Mouse (Mus musculus): ENCODE measurements at regions not wholly inside any gene's neighbourhood (a gene's known extent, or its start where the extent isn't known, plus 50 kb on each side); places are given as distances from the start of the nearest gene placed in this dataset.

DNA sequence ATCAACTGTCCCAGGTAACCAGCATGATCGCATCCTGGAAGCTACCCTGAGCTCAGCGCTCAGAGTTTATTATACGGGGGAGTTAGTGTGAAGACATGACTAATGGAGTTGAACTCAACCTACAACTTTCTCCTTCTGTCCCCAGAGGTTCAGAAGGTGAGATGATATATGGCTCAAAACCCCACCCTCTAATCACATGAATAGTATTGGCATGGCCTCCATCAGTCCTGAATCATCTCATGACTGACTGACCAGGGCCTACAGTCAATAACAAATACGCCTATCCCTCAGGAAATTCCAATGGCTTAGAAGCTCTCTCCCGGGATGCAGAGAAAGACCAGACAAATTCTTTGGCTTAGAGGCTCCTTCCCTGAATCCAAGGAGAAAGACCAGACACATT is 234.7 kb downstream of the Mreg start:
- H3K9ac ChIP-seq (ENCODE audit: low read length): no peak overlapping the region
- H3K4me1 ChIP-seq (ENCODE audit: control insufficient read depth, insufficient read depth, low read length): no peaks in the 10 kb centered on the region
- no peaks in the 10 kb centered on the region for H3K9me3 ChIP-seq (replicated peaks; ENCODE audit: control insufficient read depth, low read length)
- ATAC-seq (ENCODE audit: insufficient read depth, low FRiP score): no peak
- H3K27me3 ChIP-seq (ENCODE audit: control insufficient read depth, insufficient read depth, low read length): no peaks in the 10 kb centered on the region
- H3K36me3 ChIP-seq (ENCODE audit: control insufficient read depth, insufficient read depth, low read length): no peaks in the 10 kb centered on the region
- no peak overlapping the region for H3K4me2 ChIP-seq (ENCODE audit: low read depth, low read length)
- 77% methylated on average over 5 of the region's 5 CpGs for WGBS
- H3K27ac ChIP-seq (ENCODE audit: low read length): no peak overlapping the region
- H3K4me3 ChIP-seq (replicated peaks; ENCODE audit: low read length): no peak overlapping the region

DNA sequence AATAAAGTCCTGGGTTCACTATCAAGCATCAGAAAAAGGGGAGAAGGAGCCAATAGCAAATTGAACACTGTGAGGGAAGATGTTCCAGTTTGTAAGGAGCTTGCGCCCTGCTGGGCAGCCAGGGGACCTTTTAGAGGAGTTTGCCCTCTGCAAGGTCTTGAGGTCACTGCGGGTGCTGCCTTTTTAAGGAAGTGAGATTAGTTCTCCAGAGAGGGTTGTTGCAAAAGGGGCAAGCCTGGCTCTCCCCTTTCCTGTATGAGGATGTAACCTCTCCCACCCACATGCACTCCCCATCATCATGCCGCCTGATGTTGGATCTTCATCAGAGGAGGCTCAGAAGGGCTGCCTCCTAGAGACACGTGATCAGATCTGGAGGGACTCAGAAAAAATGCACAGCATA is 237.4 kb downstream of the Mreg start:
- no peaks in the 10 kb centered on the region for H3K9me3 ChIP-seq (replicated peaks; ENCODE audit: control insufficient read depth, low read length)
- no peaks in the 10 kb centered on the region for H3K36me3 ChIP-seq (ENCODE audit: control insufficient read depth, insufficient read depth, low read length)
- 67% methylated on average over 4 of the region's 4 CpGs for WGBS
- no peak overlapping the region for H3K9ac ChIP-seq (ENCODE audit: low read length)
- H3K4me2 ChIP-seq (ENCODE audit: low read depth, low read length): no peak overlapping the region
- no peak overlapping the region for H3K4me3 ChIP-seq (replicated peaks; ENCODE audit: low read length)
- no peaks in the 10 kb centered on the region for H3K27me3 ChIP-seq (ENCODE audit: control insufficient read depth, insufficient read depth, low read length)
- ATAC-seq (ENCODE audit: insufficient read depth, low FRiP score): no peak
- no peak overlapping the region for H3K27ac ChIP-seq (ENCODE audit: low read length)
- H3K4me1 ChIP-seq (ENCODE audit: control insufficient read depth, insufficient read depth, low read length): no peaks in the 10 kb centered on the region

DNA sequence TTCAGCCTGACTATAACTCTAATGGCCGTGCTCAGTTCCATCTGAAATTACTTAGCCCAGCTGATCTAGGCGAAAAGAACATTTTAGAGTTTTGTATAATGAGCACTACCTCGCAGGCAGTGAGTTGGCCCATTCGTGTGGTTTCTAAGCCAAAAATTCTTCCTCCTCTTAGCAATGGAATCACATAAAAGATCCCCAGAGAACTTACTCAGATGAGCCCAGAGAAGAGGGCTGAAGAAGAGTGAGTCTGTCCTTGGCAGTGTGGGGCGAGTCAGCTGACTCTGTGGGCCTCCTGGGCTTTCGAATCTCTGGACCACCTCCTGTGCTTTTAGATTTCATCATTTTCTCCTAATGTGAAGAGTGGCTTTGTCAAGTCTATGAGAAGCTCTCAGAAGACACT is 240.2 kb downstream of the Mreg start:
- no peak for ATAC-seq (ENCODE audit: insufficient read depth, low FRiP score)
- WGBS: 73% methylated on average over 6 of the region's 6 CpGs
- Histone ChIP-seq H3K36me3 (ENCODE audit: control insufficient read depth, insufficient read depth, low read length) (no peaks in the 10 kb centered on the region), H3K4me2 (ENCODE audit: low read depth, low read length) (no peak overlapping the region), H3K9ac (ENCODE audit: low read length) (no peak overlapping the region), H3K4me3 (replicated peaks; ENCODE audit: low read length) (no peak overlapping the region), H3K9me3 (replicated peaks; ENCODE audit: control insufficient read depth, low read length) (no peaks in the 10 kb centered on the region), H3K27ac (ENCODE audit: low read length) (no peak overlapping the region), H3K4me1 (ENCODE audit: control insufficient read depth, insufficient read depth, low read length) (no peaks in the 10 kb centered on the region), H3K27me3 (ENCODE audit: control insufficient read depth, insufficient read depth, low read length) (no peaks in the 10 kb centered on the region)

GRCm38 (mm10) chr1:71970771-71971170 is 241.3 kb downstream of the Mreg start:
- no peaks in the 10 kb centered on the region for H3K27me3 ChIP-seq (ENCODE audit: control insufficient read depth, insufficient read depth, low read length)
- 45% methylated on average over 2 of the region's 2 CpGs for WGBS
- H3K9me3 ChIP-seq (replicated peaks; ENCODE audit: control insufficient read depth, low read length): no peaks in the 10 kb centered on the region
- H3K4me3 ChIP-seq (replicated peaks; ENCODE audit: low read length): no peak overlapping the region
- H3K4me2 ChIP-seq (ENCODE audit: low read depth, low read length): no peak overlapping the region
- ATAC-seq (ENCODE audit: insufficient read depth, low FRiP score): no peak
- H3K27ac ChIP-seq (ENCODE audit: low read length): no peak overlapping the region
- no peak overlapping the region for H3K9ac ChIP-seq (ENCODE audit: low read length)
- H3K36me3 ChIP-seq (ENCODE audit: control insufficient read depth, insufficient read depth, low read length): no peaks in the 10 kb centered on the region
- no peaks in the 10 kb centered on the region for H3K4me1 ChIP-seq (ENCODE audit: control insufficient read depth, insufficient read depth, low read length)

- no peak for ATAC-seq (ENCODE audit: insufficient read depth, low FRiP score)
- H3K27me3 ChIP-seq (ENCODE audit: control insufficient read depth, insufficient read depth, low read length): no peaks in the 10 kb centered on the region
- no peaks in the 10 kb centered on the region for H3K4me1 ChIP-seq (ENCODE audit: control insufficient read depth, insufficient read depth, low read length)
- 86% methylated on average over 6 of the region's 6 CpGs for WGBS
- H3K9me3 ChIP-seq (replicated peaks; ENCODE audit: control insufficient read depth, low read length): no peaks in the 10 kb centered on the region
- no peak overlapping the region for H3K4me3 ChIP-seq (replicated peaks; ENCODE audit: low read length)
- no peak overlapping the region for H3K9ac ChIP-seq (ENCODE audit: low read length)
- no peaks in the 10 kb centered on the region for H3K36me3 ChIP-seq (ENCODE audit: control insufficient read depth, insufficient read depth, low read length)
- H3K27ac ChIP-seq (ENCODE audit: low read length): no peak overlapping the region
- no peak overlapping the region for H3K4me2 ChIP-seq (ENCODE audit: low read depth, low read length)
These were observed 244.5 kb downstream of the Mreg start for GRCm38 (mm10) chr1:71967574-71968104.

- no peaks in the 10 kb centered on the region for H3K4me1 ChIP-seq (ENCODE audit: control insufficient read depth, insufficient read depth, low read length)
- 89% methylated on average over 4 of the region's 4 CpGs for WGBS
- H3K27ac ChIP-seq (ENCODE audit: low read length): no peak overlapping the region
- no peak overlapping the region for H3K9ac ChIP-seq (ENCODE audit: low read length)
- no peaks in the 10 kb centered on the region for H3K36me3 ChIP-seq (ENCODE audit: control insufficient read depth, insufficient read depth, low read length)
- H3K9me3 ChIP-seq (replicated peaks; ENCODE audit: control insufficient read depth, low read length): no peaks in the 10 kb centered on the region
- ATAC-seq (ENCODE audit: insufficient read depth, low FRiP score): no peak
- no peak overlapping the region for H3K4me2 ChIP-seq (ENCODE audit: low read depth, low read length)
- H3K27me3 ChIP-seq (ENCODE audit: control insufficient read depth, insufficient read depth, low read length): no peaks in the 10 kb centered on the region
- no peak overlapping the region for H3K4me3 ChIP-seq (replicated peaks; ENCODE audit: low read length)
These were observed 247.5 kb downstream of the Mreg start for GRCm38 (mm10) chr1:71964450-71965126.

DNA sequence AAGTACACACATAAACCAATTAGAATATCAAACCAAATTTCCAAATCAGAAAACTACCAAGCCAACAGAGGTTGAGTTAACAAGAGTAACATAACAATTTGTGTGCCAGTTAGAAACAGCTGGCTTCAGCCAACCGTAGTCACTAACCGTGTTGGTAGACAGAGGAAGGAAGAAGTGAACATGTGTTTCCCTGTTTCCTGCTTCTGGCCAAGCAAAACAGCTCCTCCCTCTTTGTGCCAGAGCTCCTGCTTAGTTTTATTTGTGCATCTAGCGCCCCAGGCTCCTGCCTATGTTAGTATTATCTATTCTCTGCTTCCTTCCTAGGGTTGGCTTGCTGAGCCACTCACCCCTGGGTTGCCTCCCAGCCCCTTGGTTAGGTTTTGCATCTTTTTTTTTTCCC is 255.2 kb downstream of the Mreg start:
- Histone ChIP-seq H3K27me3 (ENCODE audit: control insufficient read depth, insufficient read depth, low read length) (no peaks in the 10 kb centered on the region), H3K9ac (ENCODE audit: low read length) (no peak overlapping the region), H3K9me3 (replicated peaks; ENCODE audit: control insufficient read depth, low read length) (no peaks in the 10 kb centered on the region), H3K4me3 (replicated peaks; ENCODE audit: low read length) (no peak overlapping the region), H3K4me1 (ENCODE audit: control insufficient read depth, insufficient read depth, low read length) (no peaks in the 10 kb centered on the region), H3K36me3 (ENCODE audit: control insufficient read depth, insufficient read depth, low read length) (no peaks in the 10 kb centered on the region), H3K27ac (ENCODE audit: low read length) (no peak overlapping the region), H3K4me2 (ENCODE audit: low read depth, low read length) (no peak overlapping the region)
- WGBS: 61% methylated on average over 3 of the region's 3 CpGs
- ATAC-seq (ENCODE audit: insufficient read depth, low FRiP score): no peak

DNA sequence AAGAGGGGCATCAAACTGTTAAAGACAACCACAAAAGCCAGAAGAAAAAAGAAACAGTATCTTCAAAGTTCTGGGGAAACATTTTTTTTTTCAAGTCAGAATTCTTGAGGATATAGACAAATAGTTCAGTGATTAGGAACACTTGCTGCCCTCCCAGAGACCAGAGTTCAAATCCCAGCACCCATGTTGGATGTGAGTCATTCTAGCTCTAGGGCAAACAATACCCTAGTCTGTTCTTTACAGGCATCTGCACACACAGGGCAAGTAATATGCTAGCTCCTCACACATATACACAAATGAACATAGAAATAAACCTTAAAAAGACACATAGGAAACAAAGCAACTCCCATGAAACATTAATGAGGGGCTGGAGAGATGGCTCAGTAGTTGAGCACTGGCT is 256.8 kb downstream of the Mreg start:
- no peaks in the 10 kb centered on the region for H3K36me3 ChIP-seq (ENCODE audit: control insufficient read depth, insufficient read depth, low read length)
- H3K4me3 ChIP-seq (replicated peaks; ENCODE audit: low read length): no peak overlapping the region
- no peak overlapping the region for H3K9ac ChIP-seq (ENCODE audit: low read length)
- H3K9me3 ChIP-seq (replicated peaks; ENCODE audit: control insufficient read depth, low read length): no peaks in the 10 kb centered on the region
- H3K4me1 ChIP-seq (ENCODE audit: control insufficient read depth, insufficient read depth, low read length): no peaks in the 10 kb centered on the region
- no peaks in the 10 kb centered on the region for H3K27me3 ChIP-seq (ENCODE audit: control insufficient read depth, insufficient read depth, low read length)
- no peak for ATAC-seq (ENCODE audit: insufficient read depth, low FRiP score)
- H3K27ac ChIP-seq (ENCODE audit: low read length): no peak overlapping the region
- H3K4me2 ChIP-seq (ENCODE audit: low read depth, low read length): no peak overlapping the region

- Histone ChIP-seq H3K27me3 (ENCODE audit: control insufficient read depth, insufficient read depth, low read length) (no peaks in the 10 kb centered on the region), H3K4me2 (ENCODE audit: low read depth, low read length) (0 out of 2 replicates have a peak overlapping the region, but pooled peaks have one; percentile 13), H3K4me1 (ENCODE audit: control insufficient read depth, insufficient read depth, low read length) (no peaks in the 10 kb centered on the region), H3K36me3 (ENCODE audit: control insufficient read depth, insufficient read depth, low read length) (no peaks in the 10 kb centered on the region), H3K27ac (ENCODE audit: low read length) (peak overlapping the region; percentile 2; the same call in 1 of the 2 replicates), H3K4me3 (replicated peaks; ENCODE audit: low read length) (no peak overlapping the region), H3K9me3 (replicated peaks; ENCODE audit: control insufficient read depth, low read length) (no peaks in the 10 kb centered on the region), H3K9ac (ENCODE audit: low read length) (no peak overlapping the region)
- 49% methylated on average over 6 of the region's 6 CpGs for WGBS
- ATAC-seq (ENCODE audit: insufficient read depth, low FRiP score): peak; percentile 33; the same call in 1 of the 2 replicates
These were observed 258.8 kb downstream of the Mreg start for GRCm38 (mm10) chr1:71953292-71953691.

Measured in stomach, embryonic 16.5 days (tissue).